Mouse (Mus musculus) heart, embryonic 13.5 days (tissue): ENCODE data around the gene Fancc. TPM values are rescaled to one million over a fixed set of nuclear protein-coding genes. Genes with fewer than 3 reads are reported as not detected.
A peak's percentile ranks its signal among the peaks of the same experiment; 100 is the strongest.
"Not testable (repeated sequence)": the region's sequence is repeated elsewhere in the genome, so short reads cannot be mapped to it uniquely, and the experiment has no call there.

Source experiments
- ATAC-seq: fragments of 200-750 bp; cut with Nextera tagmentation; 2 replicates; pipeline ENCODE4 v1.8.0; 2017; ENCODE audit warnings: moderate TSS enrichment; ENCODE audit not compliant: insufficient number of reproducible peaks, low FRiP score, low TSS enrichment; ENCODE audit errors: extremely low read depth
- H3K27ac ChIP-seq: fragments of 300-500 bp; sonication (generic); replicated peaks from 2 replicates; pipeline ENCODE4 v1.5.1; 2015; ENCODE audit warnings: moderate library complexity, mild to moderate bottlenecking, inconsistent platforms
- H3K27me3 ChIP-seq: fragments of 300-500 bp; sonication (generic); replicated peaks from 2 replicates; pipeline ENCODE4 v1.6.1; 2015; ENCODE audit warnings: mild to moderate bottlenecking, inconsistent platforms
- H3K36me3 ChIP-seq: fragments of 300-500 bp; sonication (generic); 2 replicates; pipeline ENCODE4 v1.6.1; 2015; ENCODE audit warnings: mild to moderate bottlenecking, inconsistent platforms
- H3K4me1 ChIP-seq: fragments of 300-500 bp; sonication (generic); 2 replicates; pipeline ENCODE4 v1.6.1; 2015; ENCODE audit warnings: inconsistent platforms
- H3K4me2 ChIP-seq: fragments of 300-500 bp; sonication (generic); 2 replicates; pipeline ENCODE4 v1.6.1; 2015; ENCODE audit warnings: inconsistent platforms, mild to moderate bottlenecking, moderate library complexity
- H3K4me3 ChIP-seq: fragments of 300-500 bp; sonication (generic); 2 replicates; pipeline ENCODE4 v1.5.1; 2015; ENCODE audit warnings: moderate library complexity, mild to moderate bottlenecking, inconsistent platforms
- H3K9ac ChIP-seq: fragments of 300-500 bp; sonication (generic); 2 replicates; pipeline ENCODE4 v1.6.1; 2015; ENCODE audit warnings: inconsistent platforms, mild to moderate bottlenecking, moderate library complexity
- H3K9me3 ChIP-seq: fragments of 300-500 bp; sonication (generic); 2 replicates; pipeline ENCODE4 v1.6.1; 2016; ENCODE audit warnings: inconsistent platforms
- WGBS: fragments of 180-500 bp; shearing (Covaris S2); methylation state at CpG from one replicate; pipeline ENCODE4 v1.1.7; 2015; ENCODE audit warnings: mixed read lengths; 5-methylcytosine and 5-hydroxymethylcytosine counted together
- polyA plus RNA-seq: library from polyadenylated mRNA; unstranded; fragments of >200 nt; fragmentation: Nextera tagmentation; extraction: Ambion mirVana; gene quantifications from 2 replicates; pipeline ENCODE4 v1.2.1, GENCODE M21; 2015

The Fancc gene
- polyA plus RNA-seq, 1 experiment from 2014 or later: 14.0 TPM

GRCm38 (mm10) chr13:63324978-63325848 lies 171.9 kb downstream of the Fancc start:
- H3K27ac ChIP-seq: peak overlapping the region; percentile 76
- 55% methylated on average over 10 of the region's 10 CpGs for WGBS
- no peaks in the 10 kb centered on the region for H3K9me3 ChIP-seq
- H3K27me3 ChIP-seq: no peaks in the 10 kb centered on the region
- peak overlapping the region; percentile 37; the same call in 1 of the 2 replicates for H3K9ac ChIP-seq
- no peak overlapping the region for H3K4me2 ChIP-seq
- no peak overlapping the region for H3K4me3 ChIP-seq
- H3K36me3 ChIP-seq: 0 out of 2 replicates have a peak, but pooled peaks cover 10% of the 10 kb centered on the region
- peaks cover 38% of the 10 kb centered on the region for H3K4me1 ChIP-seq
- no peak for ATAC-seq

- 0 out of 2 replicates have a peak overlapping the region, but pooled peaks have one; percentile 37 for H3K9ac ChIP-seq
- H3K4me1 ChIP-seq: peaks cover 34% of the 10 kb centered on the region
- no peaks in the 10 kb centered on the region for H3K27me3 ChIP-seq
- 0 out of 2 replicates have a peak, but pooled peaks cover 10% of the 10 kb centered on the region for H3K36me3 ChIP-seq
- no peak overlapping the region for H3K4me3 ChIP-seq
- 72% methylated on average over 3 of the region's 3 CpGs for WGBS
- H3K9me3 ChIP-seq: no peaks in the 10 kb centered on the region
- no peak overlapping the region for H3K4me2 ChIP-seq
- ATAC-seq: no peak
- peak overlapping the region; percentile 76 for H3K27ac ChIP-seq
These were observed 172.8 kb downstream of the Fancc start for GRCm38 (mm10) chr13:63324311-63324710.

- ATAC-seq: no peak
- no peak overlapping the region for H3K4me2 ChIP-seq
- H3K27me3 ChIP-seq: no peaks in the 10 kb centered on the region
- H3K36me3 ChIP-seq: 0 out of 2 replicates have a peak, but pooled peaks cover 10% of the 10 kb centered on the region
- peak overlapping the region; percentile 76 for H3K27ac ChIP-seq
- H3K9me3 ChIP-seq: no peaks in the 10 kb centered on the region
- peaks cover 34% of the 10 kb centered on the region for H3K4me1 ChIP-seq
- WGBS: 65% methylated on average over 9 of the region's 9 CpGs
- no peak overlapping the region for H3K9ac ChIP-seq
- no peak overlapping the region for H3K4me3 ChIP-seq
These were observed 173.6 kb downstream of the Fancc start for GRCm38 (mm10) chr13:63323286-63324075.

GRCm38 (mm10) chr13:63322756-63323155 lies 174.3 kb downstream of the Fancc start:
- H3K27me3 ChIP-seq: no peaks in the 10 kb centered on the region
- peaks cover 34% of the 10 kb centered on the region for H3K4me1 ChIP-seq
- H3K9me3 ChIP-seq: no peaks in the 10 kb centered on the region
- 0 out of 2 replicates have a peak, but pooled peaks cover 10% of the 10 kb centered on the region for H3K36me3 ChIP-seq
- H3K4me3 ChIP-seq: no peak overlapping the region
- H3K27ac ChIP-seq: 0 out of 2 replicates have a peak overlapping the region, but pooled peaks have one; percentile 76
- ATAC-seq: no peak
- WGBS: 86% methylated on average over 6 of the region's 6 CpGs
- no peak overlapping the region for H3K4me2 ChIP-seq
- no peak overlapping the region for H3K9ac ChIP-seq

- Histone ChIP-seq H3K9ac (no peak overlapping the region), H3K27me3 (no peaks in the 10 kb centered on the region), H3K9me3 (no peaks in the 10 kb centered on the region), H3K27ac (no peak overlapping the region), H3K4me2 (no peak overlapping the region), H3K36me3 (peaks cover 18% of the 10 kb centered on the region), H3K4me1 (peaks cover 42% of the 10 kb centered on the region), H3K4me3 (no peak overlapping the region)
- 80% methylated on average over 5 of the region's 5 CpGs for WGBS
- no peak for ATAC-seq
These were observed 175.4 kb downstream of the Fancc start for GRCm38 (mm10) chr13:63321689-63322088.

GRCm38 (mm10) chr13:63319814-63320213 lies 177.3 kb downstream of the Fancc start:
- 89% methylated on average over 7 of the region's 7 CpGs for WGBS
- Histone ChIP-seq H3K4me3 (no peak overlapping the region), H3K9ac (no peak overlapping the region), H3K27me3 (no peaks in the 10 kb centered on the region), H3K27ac (no peak overlapping the region), H3K36me3 (peaks cover 20% of the 10 kb centered on the region), H3K4me2 (no peak overlapping the region), H3K9me3 (no peaks in the 10 kb centered on the region), H3K4me1 (peaks cover 32% of the 10 kb centered on the region)
- ATAC-seq: no peak

- WGBS: 54% methylated on average over 7 of the region's 7 CpGs
- peaks cover 20% of the 10 kb centered on the region for H3K36me3 ChIP-seq
- H3K27me3 ChIP-seq: no peaks in the 10 kb centered on the region
- no peak for ATAC-seq
- H3K4me3 ChIP-seq: no peak overlapping the region
- peaks cover 32% of the 10 kb centered on the region for H3K4me1 ChIP-seq
- H3K9me3 ChIP-seq: no peaks in the 10 kb centered on the region
- no peak overlapping the region for H3K27ac ChIP-seq
- no peak overlapping the region for H3K4me2 ChIP-seq
- H3K9ac ChIP-seq: no peak overlapping the region
These were observed 179.4 kb downstream of the Fancc start for GRCm38 (mm10) chr13:63317681-63318104.

GRCm38 (mm10) chr13:63316407-63316806 lies 180.7 kb downstream of the Fancc start:
- Histone ChIP-seq H3K4me2 (no peak overlapping the region), H3K36me3 (peaks cover 28% of the 10 kb centered on the region), H3K27me3 (no peaks in the 10 kb centered on the region), H3K27ac (no peak overlapping the region), H3K4me3 (no peak overlapping the region), H3K4me1 (peaks cover 34% of the 10 kb centered on the region), H3K9me3 (no peaks in the 10 kb centered on the region), H3K9ac (no peak overlapping the region)
- no peak for ATAC-seq
- 84% methylated on average over 5 of the region's 5 CpGs for WGBS

GRCm38 (mm10) chr13:63315777-63316176 lies 181.3 kb downstream of the Fancc start:
- no peak overlapping the region for H3K27ac ChIP-seq
- H3K9me3 ChIP-seq: no peaks in the 10 kb centered on the region
- ATAC-seq: no peak
- H3K27me3 ChIP-seq: no peaks in the 10 kb centered on the region
- H3K4me1 ChIP-seq: peaks cover 34% of the 10 kb centered on the region
- no peak overlapping the region for H3K4me3 ChIP-seq
- no peak overlapping the region for H3K4me2 ChIP-seq
- H3K9ac ChIP-seq: no peak overlapping the region
- H3K36me3 ChIP-seq: peaks cover 29% of the 10 kb centered on the region
- WGBS: 66% methylated on average over 6 of the region's 6 CpGs

- H3K27me3 ChIP-seq, ATAC-seq, H3K4me3 ChIP-seq, H3K4me2 ChIP-seq, H3K9me3 ChIP-seq, H3K27ac ChIP-seq, H3K9ac ChIP-seq: not testable (repeated sequence)
- Histone ChIP-seq H3K36me3 (peaks cover 33% of the 10 kb centered on the region), H3K4me1 (peaks cover 34% of the 10 kb centered on the region)
- 87% methylated on average over 4 of the region's 4 CpGs for WGBS
These were observed 182.0 kb downstream of the Fancc start for GRCm38 (mm10) chr13:63315111-63315510.

GRCm38 (mm10) chr13:63314608-63314920 lies 182.5 kb downstream of the Fancc start:
- Histone ChIP-seq H3K27me3 (no peaks in the 10 kb centered on the region), H3K9ac (no peak overlapping the region), H3K4me2 (no peak overlapping the region), H3K4me1 (peaks cover 35% of the 10 kb centered on the region), H3K4me3 (no peak overlapping the region), H3K9me3 (no peaks in the 10 kb centered on the region), H3K36me3 (peaks cover 35% of the 10 kb centered on the region), H3K27ac (no peak overlapping the region)
- WGBS: 79% methylated on average over 4 of the region's 4 CpGs
- ATAC-seq: no peak
